Mouse (Mus musculus) lung, adult 10 weeks (tissue): ENCODE data around the gene Cypt2. TPM values are rescaled to one million over a fixed set of nuclear protein-coding genes. Genes with fewer than 3 reads are reported as not detected.

Source experiments
- polyA plus RNA-seq: library from polyadenylated mRNA; stranded (reverse); fragments of 350-450 nt; fragmentation: Illumina TruSeq; extraction: RNeasy Lipid Tissue Mini Kit (QIAGEN cat#74804); gene quantifications from one replicate; pipeline ENCODE4 v1.2.3, GENCODE M21; 2014; ENCODE audit warnings: low read depth, low replicate concordance; ENCODE audit not compliant: insufficient read depth

The Cypt2 gene
- not detected for polyA plus RNA-seq

GRCm38 (mm10) chrX:105499472-105499871 is at the start of gene Cypt2:
TSS of gene Cypt2 (plus strand) at chrX:105499772.

